Mouse (Mus musculus): ENCODE measurements around the gene Mapk9. TPM values are rescaled to one million over a fixed set of nuclear protein-coding genes. Genes with fewer than 3 reads are reported as not detected.

Mapk9 gene
- polyA plus RNA-seq, 1 experiment from 2014 or later = 23.8 TPM

- Histone ChIP-seq H3K4me1 (no peaks in the 10 kb centered on the region), H3K27ac (no peak overlapping the region), H3K27me3 (ENCODE audit: poor library complexity, severe bottlenecking) (no peaks in the 10 kb centered on the region), H3K36me3 (replicated peaks) (peaks cover 70% of the 10 kb centered on the region), H3K4me3 (no peak overlapping the region), H3K9me3 (no peaks in the 10 kb centered on the region)
- WGBS = 87% methylated on average over 2 of the region's 2 CpGs
- no peak for DNase-seq (ENCODE audit: extremely low spot score, low spot score)
These were observed 24.2 kb upstream of the Mapk9 start for GRCm38 (mm10) chr11:49822337-49822736.

- no peak overlapping the region for H3K27ac ChIP-seq
- WGBS = 39% methylated on average over 2 of the region's 2 CpGs
- H3K27me3 ChIP-seq (ENCODE audit: poor library complexity, severe bottlenecking) = no peaks in the 10 kb centered on the region
- peak; percentile 62 for DNase-seq (ENCODE audit: extremely low spot score, low spot score)
- H3K4me1 ChIP-seq = no peaks in the 10 kb centered on the region
- H3K4me3 ChIP-seq = no peak overlapping the region
- H3K36me3 ChIP-seq (replicated peaks) = peaks cover 70% of the 10 kb centered on the region
- no peaks in the 10 kb centered on the region for H3K9me3 ChIP-seq
These were observed 21.7 kb upstream of the Mapk9 start for GRCm38 (mm10) chr11:49824896-49825295.

DNA sequence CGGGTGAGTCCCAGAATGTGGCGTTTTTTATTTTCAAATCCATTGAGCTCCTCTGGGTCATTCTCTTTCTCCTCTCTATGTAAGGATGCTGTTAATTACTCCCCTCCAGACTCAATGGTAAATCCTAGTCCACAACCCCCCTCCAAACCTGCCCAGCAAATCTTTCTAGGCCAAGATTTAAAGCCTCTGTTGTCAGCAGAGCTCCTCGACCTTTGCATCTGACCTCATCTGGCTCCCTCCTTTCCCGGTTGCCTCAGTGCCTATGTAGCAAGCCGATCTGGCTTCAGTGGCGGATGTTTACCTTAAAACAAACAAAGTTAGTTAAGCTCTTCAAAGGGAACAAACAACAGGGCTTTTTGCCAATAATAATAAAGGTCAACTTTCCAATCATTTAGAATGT is 19.3 kb upstream of the Mapk9 start:
- no peaks in the 10 kb centered on the region for H3K4me1 ChIP-seq
- no peaks in the 10 kb centered on the region for H3K9me3 ChIP-seq
- peaks cover 82% of the 10 kb centered on the region for H3K36me3 ChIP-seq (replicated peaks)
- H3K27ac ChIP-seq = no peak overlapping the region
- no peak for DNase-seq (ENCODE audit: extremely low spot score, low spot score)
- no peaks in the 10 kb centered on the region for H3K27me3 ChIP-seq (ENCODE audit: poor library complexity, severe bottlenecking)
- 42% methylated on average over 6 of the region's 6 CpGs for WGBS
- no peak overlapping the region for H3K4me3 ChIP-seq

- Histone ChIP-seq H3K4me3 (no peak overlapping the region), H3K27ac (no peak overlapping the region), H3K36me3 (replicated peaks) (peaks cover 87% of the 10 kb centered on the region), H3K27me3 (ENCODE audit: poor library complexity, severe bottlenecking) (no peaks in the 10 kb centered on the region), H3K9me3 (no peaks in the 10 kb centered on the region), H3K4me1 (no peaks in the 10 kb centered on the region)
- 89% methylated on average over 7 of the region's 7 CpGs for WGBS
- DNase-seq (ENCODE audit: extremely low spot score, low spot score) = no peak
These were observed 17.3 kb upstream of the Mapk9 start for GRCm38 (mm10) chr11:49829176-49829745.

GRCm38 (mm10) chr11:49831980-49832379 is 14.6 kb upstream of the Mapk9 start:
- no peak for DNase-seq (ENCODE audit: extremely low spot score, low spot score)
- H3K9me3 ChIP-seq = no peaks in the 10 kb centered on the region
- peaks cover 84% of the 10 kb centered on the region for H3K36me3 ChIP-seq (replicated peaks)
- 87% methylated on average over 12 of the region's 12 CpGs for WGBS
- no peaks in the 10 kb centered on the region for H3K27me3 ChIP-seq (ENCODE audit: poor library complexity, severe bottlenecking)
- H3K4me1 ChIP-seq = no peaks in the 10 kb centered on the region
- no peak overlapping the region for H3K27ac ChIP-seq
- no peak overlapping the region for H3K4me3 ChIP-seq

DNA sequence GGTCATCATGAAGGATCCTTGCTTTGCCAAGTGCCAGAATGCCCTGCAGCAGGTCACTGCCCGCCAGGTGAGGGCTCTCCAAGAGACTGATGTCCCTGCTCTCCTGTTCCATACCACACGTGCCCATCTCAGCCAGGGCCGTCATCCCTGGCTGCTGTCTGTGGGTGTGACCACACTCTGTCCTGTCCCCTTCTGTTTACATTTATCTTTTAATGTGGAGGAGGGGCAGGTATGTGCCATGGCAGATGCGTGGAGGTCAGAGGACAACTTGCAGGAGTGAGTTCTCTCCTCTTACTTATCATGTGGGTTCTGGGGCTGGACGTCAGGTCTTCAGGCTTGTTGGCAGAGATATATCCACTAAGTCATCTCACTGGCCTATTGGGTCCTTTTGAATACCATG is 13.6 kb upstream of the Mapk9 start:
- no peak for DNase-seq (ENCODE audit: extremely low spot score, low spot score)
- 88% methylated on average over 5 of the region's 5 CpGs for WGBS
- H3K4me3 ChIP-seq = no peak overlapping the region
- H3K27me3 ChIP-seq (ENCODE audit: poor library complexity, severe bottlenecking) = no peaks in the 10 kb centered on the region
- H3K9me3 ChIP-seq = no peaks in the 10 kb centered on the region
- peaks cover 6% of the 10 kb centered on the region for H3K4me1 ChIP-seq
- no peak overlapping the region for H3K27ac ChIP-seq
- peaks cover 90% of the 10 kb centered on the region for H3K36me3 ChIP-seq (replicated peaks)

DNA sequence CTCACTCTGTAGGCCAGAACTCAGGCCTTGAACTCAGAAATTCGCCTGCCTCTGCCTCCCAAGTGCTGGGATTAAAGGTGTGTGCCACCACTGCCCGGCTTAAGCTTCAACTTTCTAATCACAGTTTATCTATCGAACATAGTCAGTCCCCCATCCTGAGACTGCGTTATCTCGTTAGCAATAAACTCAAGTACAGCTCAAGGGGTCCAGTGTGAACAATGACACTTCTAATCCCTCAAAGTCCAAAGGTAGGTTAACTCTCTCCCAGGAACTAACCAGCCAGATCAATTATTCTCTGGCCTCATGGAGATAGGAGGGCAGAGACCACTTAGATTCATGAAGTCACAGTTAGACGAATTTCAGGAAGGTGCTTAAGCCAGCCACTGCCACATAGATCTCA is 12.3 kb upstream of the Mapk9 start:
- Histone ChIP-seq H3K4me1 (peaks cover 17% of the 10 kb centered on the region), H3K27ac (no peak overlapping the region), H3K27me3 (ENCODE audit: poor library complexity, severe bottlenecking) (no peaks in the 10 kb centered on the region), H3K4me3 (no peak overlapping the region), H3K36me3 (replicated peaks) (peaks cover 86% of the 10 kb centered on the region), H3K9me3 (no peaks in the 10 kb centered on the region)
- WGBS = 90% methylated on average over 6 of the region's 6 CpGs
- no peak for DNase-seq (ENCODE audit: extremely low spot score, low spot score)

GRCm38 (mm10) chr11:49835257-49835956 is 11.1 kb upstream of the Mapk9 start:
- H3K9me3 ChIP-seq = no peaks in the 10 kb centered on the region
- 94% methylated on average over 11 of the region's 11 CpGs for WGBS
- H3K4me3 ChIP-seq = no peak overlapping the region
- DNase-seq (ENCODE audit: extremely low spot score, low spot score) = no peak
- H3K27ac ChIP-seq = no peak overlapping the region
- H3K36me3 ChIP-seq (replicated peaks) = peaks cover 74% of the 10 kb centered on the region
- H3K27me3 ChIP-seq (ENCODE audit: poor library complexity, severe bottlenecking) = no peaks in the 10 kb centered on the region
- peaks cover 17% of the 10 kb centered on the region for H3K4me1 ChIP-seq

DNA sequence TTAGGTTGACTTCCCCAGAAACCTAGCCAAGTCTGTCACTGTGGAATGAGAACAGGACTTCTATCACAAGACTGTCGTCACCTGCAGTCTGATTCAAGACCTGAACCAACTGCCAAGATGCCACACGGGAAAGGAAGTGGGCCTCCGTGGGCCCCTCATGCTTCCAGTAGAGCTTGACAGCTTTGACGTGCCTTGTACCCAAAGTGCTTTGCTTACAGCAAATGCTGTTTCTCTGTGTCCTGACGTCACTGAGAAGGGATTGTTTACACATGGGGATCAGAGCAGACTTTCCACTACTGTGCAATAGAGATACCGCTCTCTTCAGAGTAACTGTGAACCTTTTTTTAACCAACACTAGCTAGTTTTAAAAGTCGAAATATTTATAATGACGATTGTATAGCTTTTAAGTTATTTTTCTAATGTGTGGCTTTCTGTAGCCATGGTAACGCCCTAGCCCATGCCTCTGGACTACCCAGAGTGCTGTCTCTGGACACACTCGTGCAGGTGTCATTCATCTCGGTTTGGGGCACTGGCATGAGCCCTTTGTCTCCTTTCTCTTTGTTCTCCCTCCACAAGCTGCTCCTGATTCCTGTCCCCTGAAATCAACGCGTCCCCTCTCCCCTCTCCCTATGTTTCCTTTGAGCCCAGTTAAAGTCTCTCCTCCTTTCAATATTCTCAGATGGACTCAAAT is 8.7 kb upstream of the Mapk9 start:
- Histone ChIP-seq H3K27ac (peak overlapping the region; percentile 59; the same call in 1 of the 2 replicates), H3K4me1 (peaks cover 17% of the 10 kb centered on the region), H3K4me3 (no peak overlapping the region), H3K36me3 (replicated peaks) (peaks cover 50% of the 10 kb centered on the region), H3K9me3 (no peaks in the 10 kb centered on the region), H3K27me3 (ENCODE audit: poor library complexity, severe bottlenecking) (no peaks in the 10 kb centered on the region)
- no peak for DNase-seq (ENCODE audit: extremely low spot score, low spot score)
- 54% methylated on average over 13 of the region's 13 CpGs for WGBS

- no peaks in the 10 kb centered on the region for H3K27me3 ChIP-seq (ENCODE audit: poor library complexity, severe bottlenecking)
- H3K27ac ChIP-seq = no peak overlapping the region
- H3K36me3 ChIP-seq (replicated peaks) = peaks cover 22% of the 10 kb centered on the region
- DNase-seq (ENCODE audit: extremely low spot score, low spot score) = no peak
- H3K9me3 ChIP-seq = no peaks in the 10 kb centered on the region
- H3K4me3 ChIP-seq = no peak overlapping the region
- peaks cover 18% of the 10 kb centered on the region for H3K4me1 ChIP-seq
- 89% methylated on average over 1 of the region's 1 CpGs for WGBS
These were observed 5.9 kb upstream of the Mapk9 start for GRCm38 (mm10) chr11:49840666-49841065.

DNA sequence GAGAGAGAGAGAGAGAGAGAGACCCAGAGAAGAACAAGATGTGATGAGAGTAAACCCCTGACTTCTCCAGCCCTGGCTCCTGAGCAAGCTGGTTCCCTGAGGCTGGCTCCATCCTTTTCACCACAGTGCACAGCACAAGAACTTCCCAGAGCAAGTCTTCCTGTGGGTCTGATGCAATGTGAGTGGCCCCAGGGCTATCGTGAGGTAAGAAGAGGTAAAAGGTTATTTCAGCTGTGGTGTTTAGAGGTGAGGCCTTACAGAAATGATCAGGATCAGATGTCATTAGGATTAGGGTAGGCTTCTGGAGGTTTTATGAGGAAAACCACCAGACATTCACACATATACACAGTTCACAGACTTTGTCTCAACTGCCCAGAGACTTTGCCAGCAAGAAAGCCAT is 4.7 kb upstream of the Mapk9 start:
- H3K27ac ChIP-seq = no peak overlapping the region
- H3K27me3 ChIP-seq (ENCODE audit: poor library complexity, severe bottlenecking) = no peaks in the 10 kb centered on the region
- no peaks in the 10 kb centered on the region for H3K9me3 ChIP-seq
- H3K4me3 ChIP-seq = no peak overlapping the region
- DNase-seq (ENCODE audit: extremely low spot score, low spot score) = no peak
- H3K4me1 ChIP-seq = peaks cover 26% of the 10 kb centered on the region
- 89% methylated on average over 1 of the region's 1 CpGs for WGBS
- H3K36me3 ChIP-seq (replicated peaks) = peaks cover 14% of the 10 kb centered on the region

DNA sequence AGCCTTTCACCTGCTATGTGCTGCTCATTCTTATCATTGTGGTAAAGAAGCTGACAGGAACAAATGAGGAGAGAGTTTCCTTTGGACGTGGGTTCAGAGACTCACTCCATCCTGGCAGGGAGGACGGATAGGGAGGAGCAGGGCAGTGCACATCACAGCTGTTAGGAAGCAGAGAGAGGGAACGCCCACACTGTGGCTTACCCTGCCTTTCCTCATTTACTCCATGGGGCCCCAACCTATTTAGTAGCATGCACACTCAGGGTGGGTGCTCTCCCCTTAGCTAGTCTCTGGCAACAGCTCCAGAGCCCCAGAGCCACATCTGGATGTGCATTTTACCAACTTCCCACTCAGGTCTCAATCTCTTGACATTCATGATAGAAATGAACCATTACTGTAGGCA is 3.8 kb upstream of the Mapk9 start:
- Histone ChIP-seq H3K36me3 (replicated peaks) (peaks cover 7% of the 10 kb centered on the region), H3K4me1 (peaks cover 31% of the 10 kb centered on the region), H3K27me3 (ENCODE audit: poor library complexity, severe bottlenecking) (no peaks in the 10 kb centered on the region), H3K27ac (no peak overlapping the region), H3K9me3 (no peaks in the 10 kb centered on the region), H3K4me3 (no peak overlapping the region)
- WGBS = 63% methylated on average over 3 of the region's 3 CpGs
- no peak for DNase-seq (ENCODE audit: extremely low spot score, low spot score)

GRCm38 (mm10) chr11:49844311-49844710 is 2.2 kb upstream of the Mapk9 start:
- WGBS = 88% methylated on average over 10 of the region's 10 CpGs
- H3K9me3 ChIP-seq = no peaks in the 10 kb centered on the region
- H3K4me3 ChIP-seq = no peak overlapping the region
- no peak overlapping the region for H3K27ac ChIP-seq
- no peak for DNase-seq (ENCODE audit: extremely low spot score, low spot score)
- H3K27me3 ChIP-seq (ENCODE audit: poor library complexity, severe bottlenecking) = no peaks in the 10 kb centered on the region
- H3K4me1 ChIP-seq = peaks cover 27% of the 10 kb centered on the region
- H3K36me3 ChIP-seq (replicated peaks) = no peaks in the 10 kb centered on the region
